Mouse (Mus musculus) urinary bladder, adult 2 months (tissue): ENCODE data around the gene Abca8a. TPM values are rescaled to one million over a fixed set of nuclear protein-coding genes. Genes with fewer than 3 reads are reported as not detected.
"Not testable (repeated sequence)": the region's sequence is repeated elsewhere in the genome, so short reads cannot be mapped to it uniquely, and the experiment has no call there.

Experiments
- DNase-seq: peaks from one replicate; pipeline ENCODE4 v3.0.0; 2022; ENCODE audit warnings: low spot score
- polyA plus RNA-seq: library from polyadenylated mRNA; depleted of rRNA; stranded (reverse); fragments of >200 nt; gene quantifications from 2 replicates; pipeline ENCODE4 v1.2.3, GENCODE M21; 2012; rRNA removed

Gene Abca8a
- polyA plus RNA-seq, 1 experiment = 49.8 TPM

DNA sequence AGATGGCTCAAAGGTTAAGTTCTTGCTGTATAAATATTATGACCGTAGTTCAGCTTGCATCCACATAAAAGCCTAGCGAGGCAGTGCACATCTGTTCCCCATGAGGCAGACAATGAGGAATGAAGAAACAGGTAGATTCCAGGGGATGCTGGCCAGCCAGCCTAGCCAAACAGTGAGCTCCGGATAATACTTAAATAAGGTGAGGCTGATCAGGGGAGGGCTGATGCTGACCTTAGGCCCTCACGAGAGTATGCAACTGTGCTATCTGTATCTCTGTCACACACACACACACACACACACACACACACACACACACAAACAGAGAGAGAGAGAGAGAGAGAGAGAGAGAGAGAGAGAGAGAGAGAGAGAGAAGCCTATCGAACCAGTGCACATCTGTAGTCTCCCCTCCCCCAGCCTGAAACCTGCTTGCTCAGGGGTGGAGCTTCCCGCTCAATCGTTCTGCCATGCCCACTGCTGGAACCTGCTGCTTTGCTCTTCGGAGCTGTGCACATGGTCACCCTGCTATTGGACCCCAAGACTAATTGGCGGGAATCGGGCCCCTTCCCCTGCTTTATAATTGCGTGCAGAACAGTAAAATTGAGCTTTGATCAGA lies 108.2 kb downstream of the Abca8a start:
- DNase-seq = not testable (repeated sequence)

DNA sequence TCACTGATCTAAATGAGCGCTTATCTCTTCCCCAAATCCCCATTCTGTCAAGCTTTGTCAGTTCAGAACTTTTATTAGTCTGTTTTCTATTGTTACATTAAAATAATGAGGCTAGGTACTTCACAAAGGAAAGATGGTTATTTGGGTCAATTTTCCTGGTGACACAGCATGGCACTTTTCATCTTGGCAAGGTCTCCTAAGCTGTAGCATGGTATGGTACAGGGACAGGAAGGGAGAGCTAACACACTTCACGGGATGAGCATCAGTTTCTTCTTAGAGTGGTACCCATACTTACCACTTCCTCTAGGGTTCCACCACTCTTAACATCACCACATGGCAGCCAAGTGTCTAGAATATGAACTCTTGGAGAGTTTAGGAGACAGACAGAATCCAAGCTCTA lies 113.9 kb downstream of the Abca8a start:
- DNase-seq = no peak

Other genes with a start within 250 kb of the Abca8a start
- gene Abca8b, start 100.1 kb downstream of the Abca8a start, polyA plus RNA-seq = 6.7 and 6.8 TPM in 2 replicates
- gene Abca9, start 72.2 kb upstream of the Abca8a start, polyA plus RNA-seq = 7.5 TPM in 2 replicates
- 3.4 and 4.0 TPM in 2 replicates for gene Abca6, start 155.8 kb upstream of the Abca8a start, polyA plus RNA-seq
- 4.2 and 4.5 TPM in 2 replicates for gene Abca5, start 241.7 kb upstream of the Abca8a start, polyA plus RNA-seq